Mouse (Mus musculus) ES-Bruce4 (cell line): ENCODE measurements around the gene Tubgcp2. TPM values are rescaled to one million over a fixed set of nuclear protein-coding genes. Genes with fewer than 3 reads are reported as not detected.

Experiments
- H3K27ac ChIP-seq: 2 replicates; pipeline ENCODE4 v1.5.1; 2012; ENCODE audit warnings: low read length, inconsistent platforms; ENCODE audit not compliant: insufficient read depth
- H3K27me3 ChIP-seq: 2 replicates; pipeline ENCODE4 v1.6.1; 2012; ENCODE audit warnings: mild to moderate bottlenecking, low read length, inconsistent platforms; ENCODE audit not compliant: control insufficient read depth, poor library complexity, insufficient read depth, severe bottlenecking
- H3K36me3 ChIP-seq: 2 replicates; pipeline ENCODE4 v1.6.1; 2012; ENCODE audit warnings: inconsistent platforms, mild to moderate bottlenecking, low read length, moderate library complexity; ENCODE audit not compliant: control insufficient read depth, poor library complexity, insufficient read depth, severe bottlenecking
- H3K4me1 ChIP-seq: one replicate; pipeline ENCODE4 v1.8.1; 2011; ENCODE audit warnings: low read length; ENCODE audit not compliant: control insufficient read depth, insufficient read depth
- H3K4me3 ChIP-seq: 2 replicates; pipeline ENCODE4 v1.5.1; 2011; ENCODE audit warnings: low read depth, mild to moderate bottlenecking, low read length
- H3K9ac ChIP-seq: 2 replicates; pipeline ENCODE4 v1.6.1; 2012; ENCODE audit warnings: low read depth, mild to moderate bottlenecking, inconsistent platforms; ENCODE audit not compliant: poor library complexity, severe bottlenecking
- H3K9me3 ChIP-seq: replicated peaks from 2 replicates; pipeline ENCODE4 v1.6.1; 2012; ENCODE audit warnings: mild to moderate bottlenecking, low read length, inconsistent platforms; ENCODE audit not compliant: control insufficient read depth, poor library complexity, insufficient read depth, severe bottlenecking
- CTCF ChIP-seq: IDR thresholded peaks from one replicate; pipeline ENCODE4 v1.8.1; 2011; ENCODE audit warnings: low read depth, low read length
- EP300 ChIP-seq: IDR thresholded peaks from 2 replicates; pipeline ENCODE4 v1.6.1; 2011; ENCODE audit warnings: low read depth, low read length; ENCODE audit not compliant: insufficient read depth
- POLR2A ChIP-seq: IDR thresholded peaks from one replicate; pipeline ENCODE4 v1.8.1; 2011; ENCODE audit warnings: low read length; ENCODE audit not compliant: insufficient read depth
- polyA plus RNA-seq: library from polyadenylated mRNA; stranded (reverse); fragments of >200 nt; gene quantifications from 2 replicates; pipeline ENCODE4 v1.2.4, GENCODE M21; 2011; ENCODE audit warnings: low read depth; ENCODE audit not compliant: missing spikeins, insufficient read depth, insufficient read length

Tubgcp2 gene
- polyA plus RNA-seq, 1 experiment: 38.3 TPM

DNA sequence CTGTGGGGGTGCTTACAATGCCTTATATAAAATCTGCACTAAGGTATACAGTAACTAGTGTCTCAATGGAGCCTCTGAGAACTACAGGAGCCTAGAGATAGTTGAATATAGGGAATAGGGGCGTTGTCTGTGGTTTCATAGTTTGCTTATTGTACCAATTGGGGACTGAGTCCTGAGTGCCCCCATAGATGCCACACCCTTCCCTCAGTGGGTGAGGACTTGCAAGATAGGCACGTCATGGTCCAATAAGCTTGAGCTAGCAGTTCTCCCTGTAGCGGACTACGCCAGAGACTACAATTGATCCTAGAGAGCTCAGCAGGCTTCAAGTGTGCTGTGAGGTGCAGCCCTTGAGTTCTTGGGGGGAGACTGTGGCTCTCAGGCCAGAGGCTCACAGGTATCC is 81.0 kb downstream of the Tubgcp2 start:
- Histone ChIP-seq H3K9me3 (no peaks in the 10 kb centered on the region), H3K36me3 (no peaks in the 10 kb centered on the region; the same call in 1 of the 2 replicates), H3K9ac (no peak overlapping the region), H3K27me3 (no peaks in the 10 kb centered on the region), H3K4me1 (no peaks in the 10 kb centered on the region), H3K27ac (no peak overlapping the region), H3K4me3 (no peak overlapping the region)
- TF ChIP-seq CTCF: no peak
- no peak for TF ChIP-seq EP300
- TF ChIP-seq POLR2A: no peak

GRCm38 (mm10) chr7:139951991-139952633 is 84.4 kb downstream of the Tubgcp2 start:
- H3K36me3 ChIP-seq: peaks cover under 1% of the 10 kb centered on the region; the same call in 1 of the 2 replicates
- TF ChIP-seq POLR2A: no peak
- no peak for TF ChIP-seq EP300
- TF ChIP-seq CTCF: no peak
- H3K9ac ChIP-seq: peak overlapping the region; percentile 81; the same call in 1 of the 2 replicates
- no peak overlapping the region for H3K27ac ChIP-seq
- no peaks in the 10 kb centered on the region for H3K27me3 ChIP-seq
- H3K4me1 ChIP-seq: peaks cover 5% of the 10 kb centered on the region
- H3K4me3 ChIP-seq: no peak overlapping the region
- H3K9me3 ChIP-seq: no peaks in the 10 kb centered on the region

DNA sequence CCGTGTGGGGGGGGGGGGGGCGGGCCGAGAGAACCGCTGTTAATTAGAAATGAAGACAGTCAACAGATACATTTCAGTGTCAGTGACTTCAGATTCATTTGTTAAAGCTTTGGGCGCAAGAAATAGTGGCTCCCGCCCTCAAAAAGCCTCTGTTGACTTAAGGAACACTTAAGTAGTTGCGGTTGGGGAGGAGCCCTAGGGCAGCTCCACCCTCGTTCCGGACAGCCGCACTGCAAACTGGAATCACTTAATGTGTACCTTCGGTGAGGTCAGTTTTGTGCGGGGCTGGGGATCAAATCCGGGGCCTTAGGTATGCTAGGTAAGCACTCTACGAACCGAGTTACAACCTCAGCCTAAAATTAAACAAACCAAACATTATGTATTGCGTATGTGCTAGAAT is 85.4 kb downstream of the Tubgcp2 start:
- peak overlapping the region; percentile 81 for H3K9ac ChIP-seq
- H3K27ac ChIP-seq: peak overlapping the region; percentile 89; the same call in 1 of the 2 replicates
- peak overlapping the region; percentile 71 for H3K4me3 ChIP-seq
- H3K36me3 ChIP-seq: peaks cover 3% of the 10 kb centered on the region; the same call in 1 of the 2 replicates
- TF ChIP-seq POLR2A (peak; percentile 14), EP300 (no peak)
- no peaks in the 10 kb centered on the region for H3K27me3 ChIP-seq
- H3K9me3 ChIP-seq: no peaks in the 10 kb centered on the region
- H3K4me1 ChIP-seq: peaks cover 5% of the 10 kb centered on the region

DNA sequence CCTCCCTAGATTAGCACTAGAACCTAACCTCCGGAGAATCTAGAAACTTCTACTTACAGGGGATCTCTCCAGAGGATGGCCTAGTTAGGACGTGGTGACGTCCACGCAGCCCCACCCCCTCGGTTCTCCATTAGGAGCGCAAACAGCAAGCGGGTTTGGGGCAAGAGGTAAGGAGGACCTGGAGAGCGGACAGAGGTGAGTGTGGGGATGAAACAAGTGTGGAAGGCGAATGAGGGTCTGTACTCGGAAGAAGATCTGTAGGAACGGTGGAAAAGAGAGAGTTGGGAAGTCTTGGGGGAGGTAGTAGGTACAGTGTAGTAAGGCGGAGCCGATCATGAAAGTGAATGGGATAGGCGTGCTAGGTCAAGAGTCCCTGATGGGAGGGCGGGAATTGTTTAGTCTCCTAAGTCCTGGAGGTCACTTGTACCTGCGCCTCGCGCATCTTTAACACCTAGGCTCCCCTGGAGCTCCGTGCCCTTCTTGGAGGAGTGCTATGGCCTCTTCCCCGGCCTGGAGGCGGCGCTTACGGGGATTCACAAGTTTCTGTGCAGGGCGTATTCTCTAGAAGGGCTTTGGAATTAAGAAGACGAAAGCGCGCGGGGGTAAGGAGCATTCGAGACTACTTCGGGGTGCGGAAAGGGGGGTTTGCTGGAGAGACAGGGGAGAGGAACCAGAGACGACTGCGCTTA is 86.0 kb downstream of the Tubgcp2 start:
- peaks cover 5% of the 10 kb centered on the region for H3K4me1 ChIP-seq
- peak overlapping the region; percentile 89 for H3K27ac ChIP-seq
- peaks cover 5% of the 10 kb centered on the region; the same call in 1 of the 2 replicates for H3K36me3 ChIP-seq
- no peaks in the 10 kb centered on the region for H3K27me3 ChIP-seq
- TF ChIP-seq CTCF (no peak), EP300 (peak; percentile 88), POLR2A (peak; percentile 39)
- peak overlapping the region; percentile 81 for H3K9ac ChIP-seq
- no peaks in the 10 kb centered on the region for H3K9me3 ChIP-seq
- H3K4me3 ChIP-seq: peak overlapping the region; percentile 71

DNA sequence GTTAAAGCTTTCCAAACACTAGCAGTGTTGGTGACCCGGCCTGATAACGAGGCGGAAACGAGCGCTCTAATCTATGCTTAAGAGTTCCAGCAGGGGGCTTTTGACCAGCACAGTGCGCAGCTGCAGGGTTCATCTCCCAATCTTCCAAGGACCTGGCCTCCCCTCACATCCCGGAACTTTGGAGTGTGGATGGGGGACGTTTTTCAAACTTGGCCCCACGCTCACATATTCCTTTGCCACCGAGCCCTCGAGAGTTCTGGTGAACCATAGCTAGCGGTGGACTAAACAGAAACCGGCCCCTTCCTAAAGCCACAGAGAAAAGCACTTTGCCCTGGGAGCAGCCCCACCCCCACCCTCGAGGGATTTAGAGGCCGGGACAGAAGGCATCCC is 86.6 kb downstream of the Tubgcp2 start:
- Histone ChIP-seq H3K9me3 (no peaks in the 10 kb centered on the region), H3K27me3 (no peaks in the 10 kb centered on the region), H3K4me1 (peaks cover 5% of the 10 kb centered on the region), H3K4me3 (peak overlapping the region; percentile 71), H3K9ac (peak overlapping the region; percentile 81), H3K36me3 (peaks cover 10% of the 10 kb centered on the region), H3K27ac (peak overlapping the region; percentile 89)
- TF ChIP-seq POLR2A: no peak
- peak; percentile 96; the same call in 1 of the 2 replicates for TF ChIP-seq EP300
- TF ChIP-seq CTCF: peak; percentile 20

DNA sequence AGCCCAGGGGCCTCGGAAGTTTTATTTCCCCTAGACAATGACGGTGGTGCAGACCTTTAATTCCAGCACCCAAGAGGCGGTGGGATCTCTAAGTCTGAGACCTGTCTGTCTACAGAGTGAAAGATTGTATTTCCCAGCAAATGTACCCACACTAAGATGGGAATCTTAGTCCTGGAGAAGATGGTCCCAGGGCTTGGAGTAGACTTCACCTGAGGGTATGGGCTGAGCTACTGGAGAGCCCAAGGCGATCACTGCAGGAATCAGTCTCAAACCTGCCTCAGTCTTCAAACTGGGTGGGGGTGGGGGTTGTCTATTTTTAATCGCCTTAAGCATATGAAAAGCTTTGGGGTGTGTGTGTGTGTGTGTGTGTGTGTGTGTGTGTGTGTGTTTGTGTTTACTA is 90.4 kb downstream of the Tubgcp2 start:
- TF ChIP-seq EP300 (peak; percentile 75; the same call in 1 of the 2 replicates), CTCF (no peak), POLR2A (peak; percentile 8)
- no peaks in the 10 kb centered on the region for H3K27me3 ChIP-seq

More for the DNA sequence above, 90.4 kb downstream of the Tubgcp2 start:
- H3K27ac ChIP-seq: peak overlapping the region; percentile 98
- H3K36me3 ChIP-seq: peaks cover 14% of the 10 kb centered on the region
- peak overlapping the region; percentile 77 for H3K4me3 ChIP-seq
- peak overlapping the region; percentile 77 for H3K9ac ChIP-seq
- peaks cover 5% of the 10 kb centered on the region for H3K4me1 ChIP-seq
- H3K9me3 ChIP-seq: no peaks in the 10 kb centered on the region

Other genes starting within 250 kb of the Tubgcp2 start
- not detected in 2 replicates for gene Adgra1, start 202.5 kb downstream of the Tubgcp2 start, polyA plus RNA-seq
- gene Kndc1, start 142.0 kb downstream of the Tubgcp2 start, polyA plus RNA-seq: 5.4 and 5.6 TPM in 2 replicates
- gene Utf1, start 92.9 kb downstream of the Tubgcp2 start, polyA plus RNA-seq: 244 and 276 TPM in 2 replicates
- gene 6430531B16Rik, start 57.9 kb downstream of the Tubgcp2 start, polyA plus RNA-seq: 3.6 and 3.9 TPM in 2 replicates
- 9.2 and 10.6 TPM in 2 replicates for gene Adam8, start 44.1 kb downstream of the Tubgcp2 start, polyA plus RNA-seq
- 22.3 and 25.4 TPM in 2 replicates for gene Zfp511, start 278 bp downstream of the Tubgcp2 start, polyA plus RNA-seq
- not detected in 2 replicates for gene Msx3, start 12.4 kb upstream of the Tubgcp2 start, polyA plus RNA-seq
- 0.84 and 0.91 TPM in 2 replicates for gene Caly, start 45.9 kb upstream of the Tubgcp2 start, polyA plus RNA-seq
- not detected in 2 replicates for gene Prap1, start 56.7 kb upstream of the Tubgcp2 start, polyA plus RNA-seq
- gene Fuom, start 65.8 kb upstream of the Tubgcp2 start, polyA plus RNA-seq: 24.1 and 30.6 TPM in 2 replicates
- 19.6 and 21.4 TPM in 2 replicates for gene Paox, start 79.1 kb upstream of the Tubgcp2 start, polyA plus RNA-seq
- gene Echs1, start 79.8 kb upstream of the Tubgcp2 start, polyA plus RNA-seq: 107 and 109 TPM in 2 replicates
- 43.2 and 44.0 TPM in 2 replicates for gene Mtg1, start 100.9 kb upstream of the Tubgcp2 start, polyA plus RNA-seq
- gene Sprn, start 118.2 kb upstream of the Tubgcp2 start, polyA plus RNA-seq: 0.24 TPM in 1 of 2 replicates, not detected in the other
- gene Olfr522, start 128.1 kb upstream of the Tubgcp2 start, polyA plus RNA-seq: not detected in 2 replicates
- gene Olfr523, start 136.5 kb upstream of the Tubgcp2 start, polyA plus RNA-seq: not detected in 2 replicates
- not detected in 2 replicates for gene Olfr524, start 169.3 kb upstream of the Tubgcp2 start, polyA plus RNA-seq
- not detected in 2 replicates for gene Cd163l1, start 181.6 kb upstream of the Tubgcp2 start, polyA plus RNA-seq
- not detected in 2 replicates for gene 5830411N06Rik, start 210.6 kb upstream of the Tubgcp2 start, polyA plus RNA-seq